Mouse (Mus musculus): ENCODE measurements at regions not wholly inside any gene's neighbourhood (a gene's known extent, or its start where the extent isn't known, plus 50 kb on each side); places are given as distances from the start of the nearest gene placed in this dataset.

DNA sequence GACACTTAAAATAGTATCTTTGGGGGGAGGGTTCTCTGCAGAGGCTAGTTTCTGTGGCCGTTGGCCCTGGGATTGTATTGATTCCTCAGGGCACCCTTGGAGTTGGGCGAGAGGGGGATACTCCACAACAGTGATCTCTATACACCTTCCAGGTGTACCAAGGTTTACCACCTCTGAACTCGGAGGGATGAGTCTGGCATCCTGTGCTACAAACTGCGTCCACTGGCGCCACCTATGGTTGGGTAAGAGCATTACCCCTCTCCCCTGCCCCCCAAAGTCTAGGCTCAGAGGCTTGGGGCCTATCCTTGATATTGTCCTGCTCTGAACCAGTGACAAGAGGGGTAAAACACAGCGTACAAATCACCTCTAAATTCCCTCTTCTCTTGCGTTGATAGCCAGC, 62.2 kb downstream of the Gm17728 start:
- no peak for DNase-seq (ENCODE audit: extremely low spot score in 1 of 2, low spot score in 1 of 2)

DNA sequence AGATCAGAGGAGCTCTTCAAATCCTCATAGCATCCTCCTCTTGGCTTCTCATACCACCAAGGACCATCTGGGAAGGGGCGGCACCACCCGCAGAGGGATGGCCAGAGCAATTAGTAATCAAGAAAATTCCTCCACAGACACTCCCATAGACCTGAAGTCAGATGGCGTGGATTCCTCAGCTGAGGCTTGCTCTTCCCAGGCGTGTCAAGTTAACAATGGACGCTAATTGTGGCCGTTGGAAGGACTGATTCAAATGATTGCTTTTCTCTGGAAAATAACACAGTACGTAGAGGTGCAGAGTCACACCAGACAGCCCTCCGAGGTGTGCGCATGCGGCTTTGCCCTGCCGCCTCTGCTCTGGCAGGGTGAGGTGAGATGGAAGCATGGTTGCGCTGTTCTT, 62.7 kb downstream of the Gm17728 start:
- peak in 1 of 2 experiments; percentile 7 for DNase-seq (ENCODE audit: extremely low spot score in 1 of 2, low spot score in 1 of 2)

DNA sequence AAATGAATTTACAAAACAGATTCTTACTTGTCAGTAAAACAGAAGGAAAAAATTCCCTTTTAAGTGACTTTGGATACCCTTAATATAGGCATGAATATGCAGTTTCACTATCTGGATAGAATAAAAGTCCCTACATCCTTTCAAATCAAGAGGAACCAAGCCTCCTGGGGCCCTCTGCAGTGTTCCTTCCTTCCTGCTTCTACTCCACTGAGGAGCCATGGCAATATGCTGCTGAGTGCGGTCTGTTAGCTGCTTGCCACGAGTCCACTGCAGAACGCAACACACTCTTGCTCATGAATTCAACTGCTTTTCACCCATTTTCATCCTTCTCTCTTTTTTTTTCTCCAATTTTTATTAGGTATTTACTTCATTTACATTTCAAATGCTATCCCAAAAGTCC, 107.5 kb downstream of the Gm17728 start:
- no peak for DNase-seq (ENCODE audit: extremely low spot score in 1 of 2, low spot score in 1 of 2)

DNA sequence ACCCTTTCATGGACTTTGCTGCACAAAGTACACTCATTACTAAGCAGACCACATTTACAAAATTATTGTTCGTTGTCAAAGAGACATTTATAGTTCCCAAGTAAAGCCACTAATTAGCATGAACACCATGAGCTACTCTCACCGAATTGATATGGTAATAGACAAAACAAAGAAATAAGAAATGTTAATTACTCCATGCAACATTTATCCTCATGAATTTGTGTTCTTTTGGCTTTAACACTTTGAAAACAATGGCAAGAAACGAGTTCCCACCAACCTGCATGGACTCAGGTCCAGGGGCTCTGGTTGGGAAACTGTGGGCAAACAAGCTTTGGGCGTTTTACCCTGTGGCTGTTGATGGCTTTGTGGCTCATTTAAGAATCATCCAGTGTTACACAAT, 114.2 kb downstream of the Gm17728 start:
- peak in 1 of 2 experiments; percentile 4 for DNase-seq (ENCODE audit: extremely low spot score in 1 of 2, low spot score in 1 of 2)

DNA sequence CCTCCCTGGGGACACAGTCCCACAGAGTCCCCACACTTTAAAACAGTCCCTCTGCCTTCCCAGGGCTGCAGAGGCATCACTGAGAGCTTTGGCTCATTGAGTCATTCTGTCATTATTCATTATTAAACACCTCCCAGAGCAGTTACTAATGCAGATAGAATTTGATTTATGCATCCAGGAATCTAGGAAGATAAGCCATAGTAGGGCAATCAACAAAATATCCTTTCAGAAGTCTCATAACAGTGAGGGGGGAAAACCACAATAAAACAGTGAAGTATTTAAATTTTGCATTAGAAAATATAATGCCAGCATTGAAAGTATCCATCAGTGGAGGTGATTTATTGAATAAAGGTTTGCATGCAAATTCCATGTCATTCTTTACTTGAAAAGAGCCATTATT, 116.5 kb downstream of the Gm17728 start:
- no peak for DNase-seq (ENCODE audit: extremely low spot score in 1 of 2, low spot score in 1 of 2)

DNA sequence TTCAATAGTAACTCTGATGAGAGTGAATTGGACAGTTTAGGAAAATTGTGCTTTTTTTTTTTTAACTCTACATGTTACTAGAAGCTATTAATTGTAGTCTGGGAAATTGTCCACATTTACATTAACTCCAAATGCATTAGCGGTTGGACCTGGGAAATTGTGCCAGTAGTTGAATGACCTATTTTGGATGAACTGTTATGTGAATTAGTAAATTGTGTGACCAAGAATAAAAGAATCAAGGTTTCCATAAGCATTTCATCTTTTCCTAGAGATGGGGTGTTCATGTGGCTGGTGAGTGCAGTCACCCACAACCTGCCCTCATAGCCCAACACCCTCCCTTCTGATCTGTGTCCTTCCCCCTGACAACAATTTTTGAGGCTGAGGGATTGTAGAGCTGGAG, 118.3 kb downstream of the Gm17728 start:
- no peak for DNase-seq (ENCODE audit: extremely low spot score in 1 of 2, low spot score in 1 of 2)

DNA sequence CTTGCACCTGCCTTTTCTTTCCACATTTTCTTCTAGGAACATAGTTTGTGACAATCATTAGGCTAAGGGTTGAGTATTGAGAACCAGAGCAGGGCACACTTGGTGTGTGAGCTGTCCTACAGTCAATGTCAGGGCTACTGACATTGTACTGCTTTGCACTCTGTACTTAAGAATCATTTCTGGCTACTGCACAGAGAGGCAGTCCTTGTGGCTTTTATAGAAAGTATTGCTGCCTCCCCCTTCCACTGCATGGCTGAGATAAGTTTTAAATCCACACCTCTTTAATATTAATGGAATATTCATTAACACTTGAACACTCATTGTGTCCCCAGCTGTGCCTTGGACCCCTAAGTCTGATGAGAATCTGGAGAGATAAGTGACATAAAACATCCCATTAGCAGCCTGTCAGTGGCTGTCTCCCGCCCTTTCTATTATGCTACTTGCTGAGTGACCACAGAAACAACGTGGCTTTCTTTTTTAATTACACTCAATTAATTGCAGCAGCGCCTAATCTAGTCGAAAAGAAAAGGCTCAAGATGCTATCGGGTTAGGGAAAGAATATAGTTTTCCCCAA, 121.5 kb downstream of the Gm17728 start:
- DNase-seq (ENCODE audit: extremely low spot score in 1 of 2, low spot score in 1 of 2), result no peak

DNA sequence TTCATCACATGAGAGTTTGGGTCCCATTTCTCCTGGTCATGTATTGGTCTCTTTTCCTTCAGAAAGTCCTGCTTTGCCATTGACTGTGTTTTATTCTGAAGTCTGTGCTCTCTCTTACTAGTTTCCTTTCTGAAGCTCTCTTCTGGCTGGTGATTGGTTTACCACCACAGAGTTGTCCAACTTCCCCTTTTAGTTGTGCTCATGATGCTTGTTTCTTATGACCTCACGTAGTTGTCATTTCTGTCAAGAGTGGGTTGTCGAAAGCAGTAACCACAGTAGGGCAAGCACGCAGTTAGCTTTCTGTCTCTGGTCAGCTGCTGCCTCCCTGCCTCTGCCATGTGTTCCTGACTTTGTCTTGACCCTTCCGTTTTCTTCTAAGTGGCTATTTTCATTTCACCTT, 112.0 kb downstream of the Pabpc6 start:
- no peak for DNase-seq (ENCODE audit: extremely low spot score in 1 of 2, low spot score in 1 of 2)

DNA sequence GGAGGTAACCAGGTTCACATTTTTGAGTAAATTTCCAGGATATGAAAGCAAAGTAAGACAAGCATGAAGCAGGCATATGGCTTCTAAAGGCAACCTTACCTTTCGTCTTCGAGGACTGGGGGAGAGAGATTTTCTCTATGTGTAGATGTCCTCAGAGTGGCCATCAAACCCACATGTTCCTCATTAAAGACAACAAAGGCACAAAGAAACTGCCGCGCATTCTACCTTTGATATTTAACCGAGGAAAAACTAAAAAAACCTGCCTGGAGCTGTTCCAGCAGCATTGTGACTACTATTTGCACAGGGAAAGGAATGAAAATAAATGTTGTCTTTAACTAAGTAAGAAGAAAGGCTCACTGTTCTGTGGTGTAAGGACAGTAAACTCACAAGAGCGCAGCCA, 102.7 kb downstream of the Pabpc6 start:
- DNase-seq (ENCODE audit: extremely low spot score in 1 of 2, low spot score in 1 of 2), result no peak

DNA sequence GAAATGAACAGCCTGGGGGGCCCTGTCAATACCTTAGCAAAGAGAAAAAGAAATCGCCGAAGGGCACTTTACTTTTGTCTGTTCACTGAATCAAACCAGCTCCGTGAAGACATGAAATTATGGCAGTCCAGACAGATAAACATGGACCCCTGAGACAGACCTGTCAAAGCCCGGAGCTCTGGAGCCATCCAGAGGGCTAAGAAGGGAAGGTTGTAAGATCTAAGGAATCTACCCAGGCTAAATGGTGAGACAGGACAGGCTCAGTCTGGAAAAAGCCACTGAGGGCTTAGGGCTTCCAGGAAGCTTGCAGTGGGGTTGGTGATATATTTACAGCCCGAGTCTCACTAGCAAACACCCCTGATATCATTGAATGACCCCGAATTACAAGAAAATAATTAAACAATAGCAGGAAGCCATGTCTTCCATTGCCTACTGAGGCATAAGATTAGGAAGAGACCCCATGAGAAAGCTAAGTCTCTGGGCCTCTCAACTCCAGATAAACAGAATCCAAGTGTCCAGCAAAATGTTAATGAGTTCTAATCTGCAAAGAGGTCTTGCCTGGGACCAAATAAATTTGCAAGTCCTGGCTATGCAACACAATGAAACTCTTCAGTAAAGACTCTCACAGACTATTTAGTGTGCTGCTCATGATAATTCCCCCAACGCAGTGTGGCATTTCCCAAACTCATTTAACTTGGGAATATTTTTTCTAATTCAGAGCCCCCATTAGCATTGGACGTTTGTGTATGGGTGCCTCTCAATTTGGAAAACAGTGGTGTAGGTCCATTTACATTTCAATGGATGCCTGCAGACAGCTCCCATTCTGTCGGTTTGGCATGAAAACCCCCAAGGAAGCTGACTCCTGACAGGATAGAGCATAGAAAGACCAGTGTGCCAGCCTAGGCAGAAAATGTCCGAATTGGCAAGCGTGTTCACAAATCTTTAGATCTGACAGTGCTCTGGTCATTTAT, 89.8 kb downstream of the Pabpc6 start:
- peak; percentile 44 to 45 for DNase-seq (ENCODE audit: extremely low spot score in 1 of 2, low spot score in 1 of 2)

DNA sequence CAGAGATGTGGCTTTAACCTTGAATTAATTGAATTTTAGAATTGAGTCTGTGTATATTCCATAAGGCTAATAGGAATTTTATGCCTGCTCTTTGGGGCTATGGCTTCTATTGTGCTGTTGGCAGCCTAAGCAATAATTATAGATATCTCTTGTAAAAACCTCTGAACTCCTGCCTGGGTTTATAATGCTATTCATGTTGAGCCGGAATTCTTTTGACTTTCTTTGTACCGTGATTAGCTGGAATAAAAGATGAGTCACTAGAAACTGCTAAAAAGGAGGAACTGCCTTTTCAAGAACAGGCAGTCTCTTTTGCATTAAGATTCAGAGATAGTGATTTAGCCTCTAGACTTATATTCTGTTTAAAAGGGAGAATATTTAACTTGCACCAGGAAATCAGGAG, 71.4 kb downstream of the Pabpc6 start:
- DNase-seq (ENCODE audit: extremely low spot score in 1 of 2, low spot score in 1 of 2), result peak in 1 of 2 experiments; percentile 7

DNA sequence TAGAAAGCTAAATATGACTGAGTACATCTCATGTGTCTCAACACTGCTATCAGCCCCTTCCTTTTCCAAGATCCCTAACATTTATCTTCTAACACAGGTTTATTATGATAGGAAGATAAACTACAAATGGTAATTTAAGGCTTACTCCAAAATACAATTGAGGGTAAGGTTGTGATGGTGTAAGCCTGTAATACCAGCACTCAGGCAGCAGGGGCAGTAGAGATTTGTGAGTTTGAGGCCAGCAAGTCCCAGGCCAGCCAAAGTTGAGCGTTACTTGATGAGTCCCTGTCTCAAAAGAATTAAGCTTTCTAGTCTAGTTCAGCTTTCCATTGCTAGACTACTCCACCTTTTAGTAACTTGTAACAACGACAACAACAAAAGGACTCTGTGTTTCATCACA, 69.1 kb downstream of the Pabpc6 start:
- no peak for DNase-seq (ENCODE audit: extremely low spot score in 1 of 2, low spot score in 1 of 2)

All from frontal cortex, adult 2 months (tissue).